Mouse (Mus musculus) kidney, postnatal 14 days (tissue): ENCODE data around the gene Apoa5.
"Not testable (repeated sequence)": the region's sequence is repeated elsewhere in the genome, so short reads cannot be mapped to it uniquely, and the experiment has no call there.

Source experiments
- DNase-seq: peaks from one replicate; pipeline ENCODE4 v3.0.0; 2022; ENCODE audit warnings: mixed read lengths

The Apoa5 gene

GRCm38 (mm10) chr9:46269125-46269524 lies 692 bp downstream of the Apoa5 start:
- no peak for DNase-seq

- no peak for DNase-seq
Observed at GRCm38 (mm10) chr9:46270782-46271181, 2.3 kb downstream of the Apoa5 start.

- no peak for DNase-seq
Observed at GRCm38 (mm10) chr9:46272070-46272469, 3.6 kb downstream of the Apoa5 start.

- peak; percentile 92 for DNase-seq
Observed at GRCm38 (mm10) chr9:46272677-46273454, 4.4 kb downstream of the Apoa5 start, which contains the start of gene Zpr1. TSS of gene Zpr1 (plus strand) at chr9:46273064.

GRCm38 (mm10) chr9:46274494-46274893 lies 6.1 kb downstream of the Apoa5 start:
- no peak for DNase-seq

- DNase-seq = peak; percentile 93
Observed at GRCm38 (mm10) chr9:46282631-46283436, 14.4 kb downstream of the Apoa5 start, which contains the start of gene Bud13. TSS of gene Bud13 (plus strand) at chr9:46283008.

- DNase-seq = no peak
Observed at GRCm38 (mm10) chr9:46298381-46298780, 29.9 kb downstream of the Apoa5 start.

- peak; percentile 50 for DNase-seq
Observed at GRCm38 (mm10) chr9:46302142-46302541, 33.7 kb downstream of the Apoa5 start.

- DNase-seq = peak; percentile 19
Observed at GRCm38 (mm10) chr9:46309121-46309520, 40.7 kb downstream of the Apoa5 start.

GRCm38 (mm10) chr9:46314507-46314906 lies 46.1 kb downstream of the Apoa5 start:
- DNase-seq = peak; percentile 68

- DNase-seq = no peak
Observed at GRCm38 (mm10) chr9:46314921-46315320, 46.5 kb downstream of the Apoa5 start.

GRCm38 (mm10) chr9:46315807-46316365 lies 47.5 kb downstream of the Apoa5 start:
- DNase-seq = no peak

GRCm38 (mm10) chr9:46316388-46316787 lies 48.0 kb downstream of the Apoa5 start:
- DNase-seq = no peak

GRCm38 (mm10) chr9:46316909-46317308 lies 48.5 kb downstream of the Apoa5 start:
- no peak for DNase-seq

- DNase-seq = no peak
Observed at GRCm38 (mm10) chr9:46317957-46318356, 49.5 kb downstream of the Apoa5 start.

- not testable (repeated sequence) for DNase-seq
Observed at GRCm38 (mm10) chr9:46319886-46320285, 51.5 kb downstream of the Apoa5 start, which contains the start of gene 4931429L15Rik. TSS of gene 4931429L15Rik (minus strand) at chr9:46319986.

- DNase-seq = no peak
Observed at GRCm38 (mm10) chr9:46320461-46320860, 52.0 kb downstream of the Apoa5 start.
